Mouse (Mus musculus): ENCODE data around the gene Coa3. TPM values are rescaled to one million over a fixed set of nuclear protein-coding genes. Genes with fewer than 3 reads are reported as not detected.
"Not testable (repeated sequence)": the region's sequence is repeated elsewhere in the genome, so short reads cannot be mapped to it uniquely, and the experiment has no call there.

Coa3 gene
- polyA plus RNA-seq (2014; fragmentation: Nextera tagmentation; extraction: Ambion mirVana) = 193 and 212 TPM in 2 replicates

- 10% methylated on average over 45 of the region's 45 CpGs for WGBS
- Histone ChIP-seq H3K9ac (replicated peaks; ENCODE audit: low read length) (peak within 1 kb of the TSS; percentile 69), H3K27ac (replicated peaks; ENCODE audit: low read depth, low read length) (no peak within 1 kb of the TSS), H3K9me3 (replicated peaks; ENCODE audit: control insufficient read depth, low read length) (no peaks in the 10 kb centered on the region), H3K4me2 (ENCODE audit: low read depth, low read length) (peak within 1 kb of the TSS; percentile 82), H3K36me3 (replicated peaks; ENCODE audit: control insufficient read depth, insufficient read depth, low read depth, low read length) (no peaks in the 10 kb centered on the region), H3K4me1 (ENCODE audit: control insufficient read depth, insufficient read depth, low read length) (peaks cover 4% of the 10 kb centered on the region; the same call in 1 of the 2 replicates), H3K27me3 (ENCODE audit: control insufficient read depth, insufficient read depth, low read length) (no peaks in the 10 kb centered on the region), H3K4me3 (ENCODE audit: low read depth, low read length) (peak within 1 kb of the TSS; percentile 67)
- DNase-seq (ENCODE audit: low spot score) (peak; percentile 97), ATAC-seq (replicated peaks; ENCODE audit: insufficient number of reproducible peaks, low FRiP score, low TSS enrichment, low read depth) (peak; percentile 91)
Observed at GRCm38 (mm10) chr11:101278223-101279192, at the start of gene Coa3, which contains the start of gene Cntd1. Gene Coa3, minus strand, starts transcription at chr11:101279114. Gene Cntd1, plus strand, starts transcription at chr11:101279012.

DNA sequence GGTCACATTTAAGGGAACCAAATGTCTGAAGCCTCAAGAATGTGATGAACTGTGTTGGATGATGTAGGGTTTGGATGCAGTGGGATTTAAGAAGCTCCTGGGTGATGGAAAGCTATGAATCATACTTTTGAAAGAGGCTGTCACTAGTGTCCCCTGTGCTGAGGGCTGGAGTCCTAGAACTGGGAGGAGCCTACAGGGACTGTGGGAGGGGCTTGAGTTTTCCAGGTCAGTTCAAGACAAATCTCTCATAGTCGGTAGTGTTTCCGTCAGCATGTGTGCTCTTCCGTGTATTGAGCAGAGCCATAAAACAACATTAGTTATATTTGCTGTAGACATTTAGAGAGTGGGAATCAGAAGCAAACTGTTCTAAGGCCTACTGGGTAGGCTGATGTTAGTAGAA is 48.4 kb upstream of the Coa3 start:
- DNase-seq (ENCODE audit: low spot score) = no peak
- no peaks in the 10 kb centered on the region for H3K4me1 ChIP-seq (ENCODE audit: control insufficient read depth, insufficient read depth, low read length)
- H3K27me3 ChIP-seq (ENCODE audit: control insufficient read depth, insufficient read depth, low read length) = no peaks in the 10 kb centered on the region
- no peaks in the 10 kb centered on the region for H3K9me3 ChIP-seq (replicated peaks; ENCODE audit: control insufficient read depth, low read length)
- 58% methylated on average over 3 of the region's 3 CpGs for WGBS
- no peak overlapping the region for H3K4me3 ChIP-seq (ENCODE audit: low read depth, low read length)
- ATAC-seq (replicated peaks; ENCODE audit: insufficient number of reproducible peaks, low FRiP score, low TSS enrichment, low read depth) = no peak
- peaks cover 9% of the 10 kb centered on the region for H3K36me3 ChIP-seq (replicated peaks; ENCODE audit: control insufficient read depth, insufficient read depth, low read depth, low read length)
- no peak overlapping the region for H3K4me2 ChIP-seq (ENCODE audit: low read depth, low read length)
- no peak overlapping the region for H3K27ac ChIP-seq (replicated peaks; ENCODE audit: low read depth, low read length)
- no peak overlapping the region for H3K9ac ChIP-seq (replicated peaks; ENCODE audit: low read length)

DNA sequence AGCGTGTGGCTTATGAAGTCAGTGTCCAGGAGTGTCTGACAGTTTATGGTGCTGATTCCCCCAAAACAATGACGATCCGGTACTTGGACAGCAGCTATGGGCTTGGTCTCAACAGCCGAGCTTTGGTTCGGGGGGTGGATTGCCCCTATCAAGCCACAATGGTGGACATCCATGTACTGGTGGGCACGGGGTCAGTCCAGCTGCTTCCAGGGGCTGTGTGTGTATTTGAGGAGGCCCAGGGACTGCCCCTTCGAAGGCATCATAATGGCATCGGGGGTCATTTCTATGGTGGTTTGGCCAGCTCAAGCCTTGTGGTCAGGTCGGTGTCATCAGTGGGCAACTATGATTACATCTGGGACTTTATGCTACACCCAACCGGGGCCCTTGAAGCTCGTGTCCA is 47.2 kb upstream of the Coa3 start:
- Histone ChIP-seq H3K9ac (replicated peaks; ENCODE audit: low read length) (no peak overlapping the region), H3K27ac (replicated peaks; ENCODE audit: low read depth, low read length) (no peak overlapping the region), H3K4me3 (ENCODE audit: low read depth, low read length) (no peak overlapping the region), H3K4me1 (ENCODE audit: control insufficient read depth, insufficient read depth, low read length) (no peaks in the 10 kb centered on the region), H3K36me3 (replicated peaks; ENCODE audit: control insufficient read depth, insufficient read depth, low read depth, low read length) (peaks cover 15% of the 10 kb centered on the region), H3K4me2 (ENCODE audit: low read depth, low read length) (no peak overlapping the region), H3K9me3 (replicated peaks; ENCODE audit: control insufficient read depth, low read length) (no peaks in the 10 kb centered on the region), H3K27me3 (ENCODE audit: control insufficient read depth, insufficient read depth, low read length) (no peaks in the 10 kb centered on the region)
- no peak for DNase-seq (ENCODE audit: low spot score)
- WGBS = 86% methylated on average over 11 of the region's 11 CpGs
- ATAC-seq (replicated peaks; ENCODE audit: insufficient number of reproducible peaks, low FRiP score, low TSS enrichment, low read depth) = no peak

- H3K27ac ChIP-seq (replicated peaks; ENCODE audit: low read depth, low read length); H3K9ac ChIP-seq (replicated peaks; ENCODE audit: low read length); H3K27me3 ChIP-seq (ENCODE audit: control insufficient read depth, insufficient read depth, low read length); DNase-seq (ENCODE audit: low spot score); ATAC-seq (replicated peaks; ENCODE audit: insufficient number of reproducible peaks, low FRiP score, low TSS enrichment, low read depth); H3K4me1 ChIP-seq (ENCODE audit: control insufficient read depth, insufficient read depth, low read length); H3K4me3 ChIP-seq (ENCODE audit: low read depth, low read length); H3K9me3 ChIP-seq (replicated peaks; ENCODE audit: control insufficient read depth, low read length); H3K4me2 ChIP-seq (ENCODE audit: low read depth, low read length): not testable (repeated sequence)
- WGBS = 93% methylated on average over 11 of the region's 11 CpGs
- peaks cover 23% of the 10 kb centered on the region for H3K36me3 ChIP-seq (replicated peaks; ENCODE audit: control insufficient read depth, insufficient read depth, low read depth, low read length)
Observed at GRCm38 (mm10) chr11:101325201-101325600, 46.3 kb upstream of the Coa3 start.

GRCm38 (mm10) chr11:101324763-101325162 is 45.8 kb upstream of the Coa3 start, which contains the start of gene Aoc2:
Gene Aoc2, plus strand, starts transcription at chr11:101325063.
- Histone ChIP-seq H3K9ac (replicated peaks; ENCODE audit: low read length) (no peak within 1 kb of the TSS), H3K9me3 (replicated peaks; ENCODE audit: control insufficient read depth, low read length) (no peaks in the 10 kb centered on the region), H3K36me3 (replicated peaks; ENCODE audit: control insufficient read depth, insufficient read depth, low read depth, low read length) (peaks cover 25% of the 10 kb centered on the region), H3K4me2 (ENCODE audit: low read depth, low read length) (no peak within 1 kb of the TSS), H3K4me3 (ENCODE audit: low read depth, low read length) (no peak within 1 kb of the TSS), H3K4me1 (ENCODE audit: control insufficient read depth, insufficient read depth, low read length) (no peaks in the 10 kb centered on the region), H3K27me3 (ENCODE audit: control insufficient read depth, insufficient read depth, low read length) (no peaks in the 10 kb centered on the region), H3K27ac (replicated peaks; ENCODE audit: low read depth, low read length) (no peak within 1 kb of the TSS)
- DNase-seq (ENCODE audit: low spot score) = no peak
- WGBS = 88% methylated on average over 5 of the region's 5 CpGs
- ATAC-seq (replicated peaks; ENCODE audit: insufficient number of reproducible peaks, low FRiP score, low TSS enrichment, low read depth) = no peak

GRCm38 (mm10) chr11:101323609-101324008 is 44.7 kb upstream of the Coa3 start:
- Histone ChIP-seq H3K9ac (replicated peaks; ENCODE audit: low read length) (no peak overlapping the region), H3K9me3 (replicated peaks; ENCODE audit: control insufficient read depth, low read length) (no peaks in the 10 kb centered on the region), H3K4me2 (ENCODE audit: low read depth, low read length) (no peak overlapping the region), H3K4me1 (ENCODE audit: control insufficient read depth, insufficient read depth, low read length) (no peaks in the 10 kb centered on the region), H3K27ac (replicated peaks; ENCODE audit: low read depth, low read length) (no peak overlapping the region), H3K27me3 (ENCODE audit: control insufficient read depth, insufficient read depth, low read length) (no peaks in the 10 kb centered on the region), H3K36me3 (replicated peaks; ENCODE audit: control insufficient read depth, insufficient read depth, low read depth, low read length) (peaks cover 27% of the 10 kb centered on the region), H3K4me3 (ENCODE audit: low read depth, low read length) (no peak overlapping the region)
- 18% methylated on average over 4 of the region's 4 CpGs for WGBS
- DNase-seq (ENCODE audit: low spot score) (peak; percentile 73), ATAC-seq (replicated peaks; ENCODE audit: insufficient number of reproducible peaks, low FRiP score, low TSS enrichment, low read depth) (no peak)

GRCm38 (mm10) chr11:101316501-101316917 is 37.6 kb upstream of the Coa3 start:
- Histone ChIP-seq H3K9me3 (replicated peaks; ENCODE audit: control insufficient read depth, low read length) (no peaks in the 10 kb centered on the region), H3K9ac (replicated peaks; ENCODE audit: low read length) (peak overlapping the region; percentile 94), H3K27me3 (ENCODE audit: control insufficient read depth, insufficient read depth, low read length) (no peaks in the 10 kb centered on the region), H3K4me3 (ENCODE audit: low read depth, low read length) (peak overlapping the region; percentile 76), H3K4me1 (ENCODE audit: control insufficient read depth, insufficient read depth, low read length) (no peaks in the 10 kb centered on the region), H3K27ac (replicated peaks; ENCODE audit: low read depth, low read length) (peak overlapping the region; percentile 73; the same call in 1 of the 2 replicates), H3K36me3 (replicated peaks; ENCODE audit: control insufficient read depth, insufficient read depth, low read depth, low read length) (peaks cover 13% of the 10 kb centered on the region), H3K4me2 (ENCODE audit: low read depth, low read length) (peak overlapping the region; percentile 75)
- WGBS = under 1% methylated on average over 17 of the region's 17 CpGs
- DNase-seq (ENCODE audit: low spot score) (peak; percentile 24), ATAC-seq (replicated peaks; ENCODE audit: insufficient number of reproducible peaks, low FRiP score, low TSS enrichment, low read depth) (peak; percentile 57)
